Mouse (Mus musculus): ENCODE data around the gene Lrrc23.

GRCm38 (mm10) chr6:124814858-124815774, 35.6 kb upstream of the Lrrc23 start:
- TF ChIP-seq POLR2A (IDR thresholded peaks at IDR 0.05; ENCODE audit: low read depth, low read length) (no peak), CTCF (IDR thresholded peaks at IDR 0.05; ENCODE audit: extremely low read depth, insufficient read length, insufficient replicate concordance, low read depth, low read length) (no peak)
